Mouse (Mus musculus) activated CD4-positive, CD25-positive, alpha-beta regulatory T cell, adult 4 months (primary cell): ENCODE measurements around the gene Olfr527. TPM values are rescaled to one million over a fixed set of nuclear protein-coding genes. Genes with fewer than 3 reads are reported as not detected.

Experiments used
- ATAC-seq: one replicate; pipeline ENCODE4 v1.8.0; 2017
- polyA plus RNA-seq, 2 experiments: library from polyadenylated mRNA; unstranded; fragments of 100-300 nt; shearing (Covaris generic); gene quantifications; one replicate each; pipeline ENCODE4 v1.2.1; 2017

The Olfr527 gene
- under 1 TPM in 1 of 2 experiments, not detected in 1; 0.45 TPM for polyA plus RNA-seq

- ATAC-seq, result no peak
Observed at GRCm38 (mm10) chr7:140333717-140334116, at the start of gene Olfr527. Gene Olfr527 (plus strand): TSS chr7:140334017.

- no peak for ATAC-seq
Observed at GRCm38 (mm10) chr7:140295746-140296145, 38.1 kb upstream of the Olfr527 start.

GRCm38 (mm10) chr7:140296876-140297275 is 36.9 kb upstream of the Olfr527 start:
- no peak for ATAC-seq

GRCm38 (mm10) chr7:140299416-140299815 is 34.4 kb upstream of the Olfr527 start:
- no peak for ATAC-seq

- no peak for ATAC-seq
Observed at GRCm38 (mm10) chr7:140319861-140320385, 13.9 kb upstream of the Olfr527 start.

GRCm38 (mm10) chr7:140320558-140320957 is 13.3 kb upstream of the Olfr527 start, which contains the start of gene Olfr525:
Gene Olfr525 (plus strand): TSS chr7:140320858.
- no peak for ATAC-seq

DNA sequence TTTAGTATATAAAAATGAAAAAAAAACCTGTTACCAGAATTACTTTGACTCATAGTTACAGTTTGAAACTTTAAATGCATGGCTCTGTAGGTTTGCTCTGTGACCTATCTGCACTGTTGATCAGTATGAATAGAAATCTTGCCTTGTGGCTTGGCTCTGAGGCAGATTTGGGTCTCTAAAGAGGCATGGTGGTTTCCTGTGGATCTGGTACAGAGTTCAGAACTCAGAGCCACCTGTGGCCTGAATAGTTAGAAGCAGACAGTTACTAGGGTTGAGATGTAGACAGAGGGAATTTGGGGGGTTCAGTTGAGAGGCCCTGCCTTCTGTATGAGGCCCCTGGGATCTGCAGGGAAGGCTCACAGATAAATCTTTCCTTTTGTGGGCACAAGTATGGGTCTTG is 12.7 kb upstream of the Olfr527 start:
- ATAC-seq, result peak; percentile 94

DNA sequence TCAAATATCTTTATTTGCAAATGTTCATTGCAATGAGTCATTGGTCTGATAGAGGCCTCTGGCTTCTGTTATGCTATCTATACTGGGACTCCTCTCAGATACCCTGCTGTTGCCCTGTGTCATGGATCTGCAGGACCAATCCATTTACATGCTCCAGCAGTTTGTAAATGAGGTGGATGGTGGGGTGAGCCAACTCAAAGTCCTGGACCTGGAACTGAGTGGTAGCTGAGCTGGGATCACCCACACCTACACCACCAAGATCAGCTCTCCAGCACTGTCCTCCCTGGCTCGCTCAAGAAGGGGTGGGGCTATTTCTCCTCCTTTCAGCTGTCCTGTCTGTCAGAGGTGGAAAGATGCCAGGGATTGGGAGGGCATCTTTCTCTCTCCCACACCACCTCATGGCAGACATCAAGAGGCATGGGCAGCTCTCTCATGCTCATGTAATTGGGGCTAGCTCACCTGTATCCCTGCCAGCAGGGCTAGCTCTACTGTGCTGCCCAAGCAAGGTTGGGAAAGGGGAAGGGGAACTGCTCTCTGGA is 4.0 kb upstream of the Olfr527 start:
- ATAC-seq, result no peak

- ATAC-seq, result no peak
Observed at GRCm38 (mm10) chr7:140361571-140361970, 27.8 kb downstream of the Olfr527 start, which contains the start of gene Olfr60. Gene Olfr60 (minus strand): TSS chr7:140361671.

GRCm38 (mm10) chr7:140374300-140374699 is 40.5 kb downstream of the Olfr527 start:
- ATAC-seq, result peak; percentile 84

- ATAC-seq, result no peak
Observed at GRCm38 (mm10) chr7:140376231-140376630, 42.4 kb downstream of the Olfr527 start, which contains the start of gene Olfr530. Gene Olfr530 (minus strand): TSS chr7:140376331.

GRCm38 (mm10) chr7:140376911-140377310 is 43.1 kb downstream of the Olfr527 start:
- peak; percentile 60 for ATAC-seq

Other genes with a start within 250 kb of the Olfr527 start
- gene Prap1, start 240.6 kb upstream of the Olfr527 start, polyA plus RNA-seq, result not detected
- gene Fuom, start 231.6 kb upstream of the Olfr527 start, polyA plus RNA-seq, result 10 to 100 TPM in 1 of 2 experiments, 1 to 10 TPM in 1; 9.9 to 11.0 TPM
- 1 to 10 TPM; 3.8 to 4.7 TPM for gene Paox, start 218.2 kb upstream of the Olfr527 start, polyA plus RNA-seq
- 10 to 100 TPM; 73.1 to 79.4 TPM for gene Echs1, start 217.5 kb upstream of the Olfr527 start, polyA plus RNA-seq
- 10 to 100 TPM; 27.7 to 34.1 TPM for gene Mtg1, start 196.5 kb upstream of the Olfr527 start, polyA plus RNA-seq
- not detected for gene Sprn, start 179.1 kb upstream of the Olfr527 start, polyA plus RNA-seq
- gene Olfr522, start 169.3 kb upstream of the Olfr527 start, polyA plus RNA-seq, result not detected
- gene Olfr523, start 160.8 kb upstream of the Olfr527 start, polyA plus RNA-seq, result not detected
- under 1 TPM in 1 of 2 experiments, not detected in 1; 0.17 TPM for gene Olfr524, start 128.1 kb upstream of the Olfr527 start, polyA plus RNA-seq
- gene Cd163l1, start 115.8 kb upstream of the Olfr527 start, polyA plus RNA-seq, result under 1 TPM in 1 of 2 experiments, not detected in 1; 0.15 TPM
- 1 to 10 TPM in 1 of 2 experiments, under 1 TPM in 1; 0.82 to 2.5 TPM for gene 5830411N06Rik, start 86.7 kb upstream of the Olfr527 start, polyA plus RNA-seq
- gene Olfr525, start 13.2 kb upstream of the Olfr527 start, polyA plus RNA-seq, result under 1 TPM; 0.09 to 0.28 TPM
- gene Olfr60, start 27.7 kb downstream of the Olfr527 start, polyA plus RNA-seq, result 1 to 10 TPM in 1 of 2 experiments, not detected in 1; 1.3 TPM
- gene Olfr530, start 42.3 kb downstream of the Olfr527 start, polyA plus RNA-seq, result not detected
- gene Olfr531, start 68.9 kb downstream of the Olfr527 start, polyA plus RNA-seq, result not detected
- under 1 TPM in 1 of 2 experiments, not detected in 1; 0.29 TPM for gene Olfr532, start 87.6 kb downstream of the Olfr527 start, polyA plus RNA-seq
- gene Olfr533, start 129.4 kb downstream of the Olfr527 start, polyA plus RNA-seq, result not detected
- gene Olfr535, start 150.2 kb downstream of the Olfr527 start, polyA plus RNA-seq, result not detected
- not detected for gene Olfr536, start 173.4 kb downstream of the Olfr527 start, polyA plus RNA-seq
- gene Olfr538, start 233.9 kb downstream of the Olfr527 start, polyA plus RNA-seq, result not detected